Mouse (Mus musculus) midbrain, postnatal 0 days (tissue): ENCODE results near the gene Prss33. TPM values are rescaled to one million over a fixed set of nuclear protein-coding genes. Genes with fewer than 3 reads are reported as not detected.

Experiments
- ATAC-seq: fragments of 200-750 bp; cut with Nextera tagmentation; 2 replicates; pipeline ENCODE4 v1.8.0; 2017; ENCODE audit warnings: moderate number of reproducible peaks, mild to moderate bottlenecking, moderate TSS enrichment, moderate library complexity; ENCODE audit not compliant: low FRiP score
- DNase-seq: peaks from one replicate; pipeline ENCODE4 v3.0.0-alpha.2; 2015; ENCODE audit warnings: low spot score
- H3K27ac ChIP-seq: fragments of 300-500 bp; sonication (generic); 2 replicates; pipeline ENCODE4 v1.5.1; 2014; ENCODE audit warnings: low read depth, mild to moderate bottlenecking, low read length, mixed read lengths
- H3K27me3 ChIP-seq: fragments of 300-500 bp; sonication (generic); 2 replicates; pipeline ENCODE4 v1.6.1; 2014; ENCODE audit warnings: low read length, control low read depth, mixed read lengths; ENCODE audit not compliant: insufficient read depth
- H3K36me3 ChIP-seq: fragments of 300-500 bp; sonication (generic); 2 replicates; pipeline ENCODE4 v1.6.1; 2014; ENCODE audit warnings: low read length, control low read depth, mixed read lengths; ENCODE audit not compliant: insufficient read depth
- H3K4me1 ChIP-seq: fragments of 300-500 bp; sonication (generic); 2 replicates; pipeline ENCODE4 v1.6.1; 2014; ENCODE audit warnings: mild to moderate bottlenecking, control low read depth, antibody characterized with exemption, low read length, mixed read lengths; ENCODE audit not compliant: insufficient read depth
- H3K4me2 ChIP-seq: fragments of 300-500 bp; sonication (generic); 2 replicates; pipeline ENCODE4 v1.6.1; 2014; ENCODE audit warnings: low read depth, mild to moderate bottlenecking, low read length, mixed read lengths; ENCODE audit not compliant: poor library complexity, severe bottlenecking
- H3K4me3 ChIP-seq: fragments of 300-500 bp; sonication (generic); 2 replicates; pipeline ENCODE4 v1.5.1; 2014; ENCODE audit warnings: low read depth, mild to moderate bottlenecking, low read length, moderate library complexity
- H3K9ac ChIP-seq: fragments of 300-500 bp; sonication (generic); replicated peaks from 2 replicates; pipeline ENCODE4 v1.6.1; 2014; ENCODE audit warnings: mild to moderate bottlenecking, low read length, moderate library complexity, mixed read lengths; ENCODE audit not compliant: poor library complexity, severe bottlenecking
- H3K9me3 ChIP-seq: fragments of 300-500 bp; sonication (generic); 2 replicates; pipeline ENCODE4 v1.6.1; 2016; ENCODE audit warnings: low read length, control low read depth
- CTCF ChIP-seq: IDR thresholded peaks from 2 replicates; pipeline ENCODE4 v1.5.1; 2016; ENCODE audit warnings: antibody characterized with exemption, mild to moderate bottlenecking
- WGBS: fragments of 180-500 bp; shearing (Covaris S2); extraction: QIAGEN DNeasy Blood & Tissue Kit; methylation state at CpG from one replicate; pipeline ENCODE4 v1.1.7; 2014; 5-methylcytosine and 5-hydroxymethylcytosine counted together
- polyA plus RNA-seq: library from polyadenylated mRNA; unstranded; fragments of >200 nt; fragmentation: Nextera tagmentation; extraction: Ambion mirVana; gene quantifications from 2 replicates; pipeline ENCODE4 v1.2.1, GENCODE M21; 2015
- total RNA-seq: library from RNA; depleted of rRNA; stranded (reverse); fragments of >200 nt; gene quantifications from 2 replicates; pipeline ENCODE4 v1.2.3, GENCODE M21; 2014

Prss33 gene
- total and polyA plus RNA-seq, 2 experiments from 2014 or later = not detected

- 82% methylated on average over 7 of the region's 7 CpGs for WGBS
Observed at GRCm38 (mm10) chr17:23797316-23797715, 38.5 kb downstream of the Prss33 start.

GRCm38 (mm10) chr17:23795323-23795722 is 40.5 kb downstream of the Prss33 start:
- H3K27me3 ChIP-seq = no peaks in the 10 kb centered on the region
- no peaks in the 10 kb centered on the region for H3K9me3 ChIP-seq
- no peak overlapping the region for H3K4me2 ChIP-seq
- ATAC-seq (no peak), DNase-seq (no peak)
- WGBS = 96% methylated on average over 8 of the region's 8 CpGs
- no peak overlapping the region for H3K4me3 ChIP-seq
- TF ChIP-seq CTCF = no peak
- no peaks in the 10 kb centered on the region for H3K4me1 ChIP-seq
- no peak overlapping the region for H3K27ac ChIP-seq
- no peaks in the 10 kb centered on the region for H3K36me3 ChIP-seq
- H3K9ac ChIP-seq = no peak overlapping the region

More at GRCm38 (mm10) chr17:23797316-23797715, 38.5 kb downstream of the Prss33 start:
- no peak for TF ChIP-seq CTCF
- Histone ChIP-seq H3K9ac (no peak overlapping the region), H3K36me3 (no peaks in the 10 kb centered on the region), H3K27me3 (no peaks in the 10 kb centered on the region), H3K27ac (no peak overlapping the region), H3K9me3 (no peaks in the 10 kb centered on the region), H3K4me1 (no peaks in the 10 kb centered on the region), H3K4me3 (no peak overlapping the region), H3K4me2 (no peak overlapping the region)
- no peak for ATAC-seq
- no peak for DNase-seq

GRCm38 (mm10) chr17:23791079-23791357 is 44.8 kb downstream of the Prss33 start:
- ATAC-seq (no peak), DNase-seq (no peak)
- 25% methylated on average over 2 of the region's 2 CpGs for WGBS
- Histone ChIP-seq H3K9me3 (no peaks in the 10 kb centered on the region), H3K27me3 (no peaks in the 10 kb centered on the region), H3K27ac (peak overlapping the region; percentile 94), H3K4me3 (peak overlapping the region; percentile 38), H3K36me3 (no peaks in the 10 kb centered on the region), H3K4me1 (no peaks in the 10 kb centered on the region), H3K4me2 (peak overlapping the region; percentile 67), H3K9ac (peak overlapping the region; percentile 61; the same call in 1 of the 2 replicates)
- no peak for TF ChIP-seq CTCF

- peak; percentile 15; the same call in 1 of the 2 replicates for ATAC-seq
- WGBS = under 1% methylated on average over 29 of the region's 29 CpGs
Observed at GRCm38 (mm10) chr17:23790269-23791078, 45.4 kb downstream of the Prss33 start, which contains the start of gene Srrm2. TSS of gene Srrm2 (plus strand) at chr17:23790532.

GRCm38 (mm10) chr17:23789749-23790268 is 46.0 kb downstream of the Prss33 start:
- Histone ChIP-seq H3K36me3 (no peaks in the 10 kb centered on the region), H3K4me2 (peak overlapping the region; percentile 67), H3K4me3 (peak overlapping the region; percentile 38), H3K27me3 (no peaks in the 10 kb centered on the region), H3K4me1 (no peaks in the 10 kb centered on the region), H3K9me3 (no peaks in the 10 kb centered on the region), H3K9ac (peak overlapping the region; percentile 61), H3K27ac (peak overlapping the region; percentile 94)
- ATAC-seq (no peak), DNase-seq (no peak)
- TF ChIP-seq CTCF = no peak
- 8% methylated on average over 8 of the region's 8 CpGs for WGBS

More at GRCm38 (mm10) chr17:23790269-23791078, 45.4 kb downstream of the Prss33 start, which contains the start of gene Srrm2:
- H3K4me1 ChIP-seq = no peaks in the 10 kb centered on the region
- peak within 1 kb of the TSS; percentile 94 for H3K27ac ChIP-seq
- no peak for TF ChIP-seq CTCF
- DNase-seq = peak; percentile 65
- H3K4me2 ChIP-seq = peak within 1 kb of the TSS; percentile 67
- no peaks in the 10 kb centered on the region for H3K27me3 ChIP-seq
- peak within 1 kb of the TSS; percentile 61 for H3K9ac ChIP-seq
- H3K36me3 ChIP-seq = no peaks in the 10 kb centered on the region
- peak within 1 kb of the TSS; percentile 38 for H3K4me3 ChIP-seq
- H3K9me3 ChIP-seq = no peaks in the 10 kb centered on the region

GRCm38 (mm10) chr17:23788973-23789372 is 46.9 kb downstream of the Prss33 start:
- no peak for ATAC-seq
- Histone ChIP-seq H3K9me3 (no peaks in the 10 kb centered on the region), H3K4me2 (no peak overlapping the region), H3K4me3 (no peak overlapping the region), H3K27me3 (no peaks in the 10 kb centered on the region), H3K4me1 (no peaks in the 10 kb centered on the region), H3K27ac (no peak overlapping the region), H3K36me3 (no peaks in the 10 kb centered on the region), H3K9ac (no peak overlapping the region)
- 95% methylated on average over 4 of the region's 4 CpGs for WGBS
- no peak for DNase-seq
- TF ChIP-seq CTCF = no peak
